Mouse (Mus musculus): Measurements from ENCODE around the gene Olfr295.

Olfr295 gene

DNA sequence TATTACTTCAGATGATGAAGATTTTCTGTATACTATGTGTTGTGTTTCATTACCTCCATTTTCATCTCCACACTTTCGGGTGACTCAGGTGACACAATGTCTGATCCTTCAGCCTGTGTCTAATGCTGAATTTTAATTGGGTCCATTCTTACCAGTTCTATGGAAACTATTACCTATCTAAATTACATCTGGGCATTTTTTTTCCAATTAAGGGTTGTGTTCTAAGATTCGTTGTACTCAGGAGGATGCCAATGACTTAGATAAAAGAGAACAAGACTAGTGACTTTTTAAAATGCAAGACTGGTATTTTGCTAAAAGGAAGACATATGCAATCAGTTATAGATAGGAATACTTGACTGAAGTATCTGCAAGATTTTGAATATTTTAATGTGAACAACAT lies at the start of gene Olfr295:
Olfr295 (plus strand) TSS at position 301 of the 400 bp plus-strand sequence.
- no peak for DNase-seq

- DNase-seq: no peak
These were observed 32.9 kb downstream of the Olfr295 start, which contains the start of gene Olfr294 for GRCm38 (mm10) chr7:86616543-86616942. Gene Olfr294, minus strand, starts transcription at chr7:86616643.

All from cerebellum, adult 11 months (tissue).